Mouse (Mus musculus): ENCODE results near the gene Cldn15. TPM values are rescaled to one million over a fixed set of nuclear protein-coding genes. Genes with fewer than 3 reads are reported as not detected.
A peak's percentile ranks its signal among the peaks of the same experiment; 100 is the strongest.

The Cldn15 gene
- total RNA-seq, 2 experiments from 2014 or later, result not detected

DNA sequence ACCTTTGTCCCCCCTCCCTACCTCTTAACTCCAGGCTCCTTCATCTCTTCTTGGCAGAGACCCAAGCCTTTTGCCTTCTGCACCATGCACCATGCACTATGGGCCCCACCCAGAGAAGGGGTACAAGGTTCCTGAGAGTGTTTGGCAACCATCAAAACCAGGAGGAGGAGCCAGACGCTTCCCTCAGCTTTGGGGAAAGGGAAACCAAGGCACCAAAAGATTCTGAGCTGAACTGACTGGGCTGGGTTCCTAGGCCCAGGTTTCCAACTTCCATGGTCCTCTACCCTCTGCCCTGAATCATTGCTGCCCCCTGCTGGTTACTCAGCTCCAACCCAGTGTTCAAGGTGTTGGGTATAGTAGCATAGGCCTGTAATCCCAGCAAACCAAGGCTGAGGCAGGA is 4.3 kb downstream of the Cldn15 start:
- intact Hi-C loops (cut with DNase I), result loop anchor here (1.0 kb wide), 1 partner anchor 41 kb away; no protein-coding TSS in a partner anchor
- peak; percentile 33 to 44 for DNase-seq (ENCODE audit: low spot score in 2 of 2)

DNA sequence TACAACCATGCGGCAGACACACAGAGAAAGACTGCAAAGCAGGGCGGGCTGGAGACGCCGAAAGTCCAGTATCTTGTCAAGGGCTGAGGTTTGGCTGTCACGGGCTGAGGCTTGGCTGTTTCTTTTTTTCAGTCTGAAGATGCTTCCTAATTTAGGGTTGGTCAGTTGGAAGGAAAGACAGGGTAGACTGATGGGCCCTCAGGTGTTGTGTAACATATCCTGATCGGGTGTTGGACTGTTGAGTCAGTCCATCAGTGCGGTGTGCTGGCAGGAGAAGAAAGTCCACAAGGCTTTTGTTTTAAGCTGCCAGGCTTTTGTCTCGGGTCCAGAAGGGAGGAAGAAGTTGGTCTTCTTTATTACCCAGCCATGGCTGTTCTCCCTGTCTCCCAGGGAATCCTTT is 7.3 kb downstream of the Cldn15 start:
- intact Hi-C loops (cut with DNase I), result no loop called here
- no peak for DNase-seq (ENCODE audit: low spot score in 2 of 2)

DNA sequence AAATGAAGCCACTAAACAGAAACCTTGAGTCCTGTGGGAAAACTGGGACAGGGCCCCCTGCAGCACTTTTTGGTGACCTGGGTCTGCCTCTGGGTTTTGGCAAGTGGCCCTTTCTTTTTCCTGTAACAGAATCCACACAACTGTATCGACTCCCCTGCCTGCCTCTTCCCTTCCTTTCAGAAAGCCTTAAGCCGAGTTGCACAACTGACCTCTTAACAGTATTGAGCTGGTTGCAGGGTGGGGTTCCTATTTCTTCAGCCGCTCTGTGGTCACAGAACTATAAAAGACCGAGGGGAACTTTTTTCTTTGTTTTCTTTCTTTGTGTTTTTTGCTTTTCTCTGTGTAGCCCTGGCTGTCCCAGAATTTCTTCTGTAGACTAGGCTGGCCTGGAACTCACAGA is 11.4 kb downstream of the Cldn15 start:
- intact Hi-C loops (cut with DNase I), result no loop called here
- DNase-seq (ENCODE audit: low spot score in 2 of 2), result no peak

DNA sequence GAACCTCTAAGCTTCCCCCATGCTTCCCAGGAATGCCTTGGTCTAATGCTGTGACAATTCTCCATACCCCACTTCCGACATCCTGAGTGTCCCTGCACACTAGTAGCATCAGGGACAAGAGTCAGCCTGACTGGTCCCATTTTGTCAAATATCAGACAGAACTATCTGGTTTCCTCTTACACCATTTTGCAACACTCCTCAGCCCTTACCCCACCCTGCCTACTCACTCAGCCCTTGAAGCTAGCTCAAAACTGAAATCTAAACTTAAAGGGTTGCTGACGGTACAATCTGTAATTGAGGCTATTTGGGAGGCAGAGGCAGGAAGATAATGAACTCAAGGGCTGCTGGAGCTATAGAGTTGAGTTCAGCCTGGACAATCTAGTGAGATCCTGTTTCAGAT is 13.3 kb downstream of the Cldn15 start:
- intact Hi-C loops (cut with DNase I), result no loop called here

DNA sequence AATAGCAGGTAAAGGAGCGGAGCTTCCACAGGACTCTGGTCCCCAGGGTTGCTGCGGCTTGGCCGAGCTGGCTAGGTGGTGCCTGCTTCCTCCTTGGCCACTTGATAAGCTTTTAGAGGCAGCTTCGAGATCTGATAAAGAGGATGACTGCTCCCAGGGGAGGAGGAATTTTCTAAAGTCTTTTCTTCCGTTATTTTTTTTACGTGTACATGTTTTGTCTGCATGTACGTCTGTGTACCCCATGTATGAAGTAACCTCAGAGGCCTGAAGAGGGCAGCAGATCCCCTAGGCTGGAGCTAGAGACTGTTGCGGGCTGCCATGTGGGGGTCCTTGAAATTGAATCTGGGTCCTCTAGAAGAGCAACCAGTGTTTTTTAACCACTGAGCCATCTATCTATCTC is 14.6 kb downstream of the Cldn15 start:
- no peak for DNase-seq (ENCODE audit: low spot score in 2 of 2)
- intact Hi-C loops (cut with DNase I), result no loop called here

More for the DNA sequence above, 13.3 kb downstream of the Cldn15 start:
- no peak for DNase-seq (ENCODE audit: low spot score in 2 of 2)

DNA sequence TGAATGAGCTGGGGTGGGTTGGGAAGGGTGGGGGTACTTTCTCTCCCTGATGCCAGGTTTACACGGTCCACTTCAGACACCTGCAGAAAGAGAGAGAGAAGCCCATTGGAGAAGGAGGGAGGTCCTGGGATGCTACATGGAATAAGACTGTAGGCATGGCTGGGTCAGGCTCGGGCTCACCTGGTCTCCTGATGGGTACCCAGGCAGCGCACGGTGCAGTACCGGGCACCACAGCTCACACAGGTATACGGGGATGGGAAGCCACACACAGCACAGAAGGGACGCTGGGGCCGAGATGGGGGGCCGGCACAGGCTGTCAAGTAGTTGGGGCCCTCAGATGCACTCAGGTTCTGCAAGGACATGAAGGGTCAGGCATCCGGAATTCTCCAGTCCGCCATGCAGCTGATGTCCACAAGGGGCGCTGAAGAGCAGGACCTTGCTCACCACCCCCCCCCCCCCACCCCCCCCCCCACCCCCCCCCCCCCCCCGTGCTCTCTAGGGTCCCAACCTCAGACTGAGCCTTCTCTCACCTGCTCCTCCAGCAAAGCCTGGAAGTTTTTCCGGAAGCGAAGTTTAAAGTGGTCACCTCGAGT is 16.0 kb downstream of the Cldn15 start:
- DNase-seq (ENCODE audit: low spot score in 2 of 2), result no peak
- intact Hi-C loops (cut with DNase I), result no loop called here

DNA sequence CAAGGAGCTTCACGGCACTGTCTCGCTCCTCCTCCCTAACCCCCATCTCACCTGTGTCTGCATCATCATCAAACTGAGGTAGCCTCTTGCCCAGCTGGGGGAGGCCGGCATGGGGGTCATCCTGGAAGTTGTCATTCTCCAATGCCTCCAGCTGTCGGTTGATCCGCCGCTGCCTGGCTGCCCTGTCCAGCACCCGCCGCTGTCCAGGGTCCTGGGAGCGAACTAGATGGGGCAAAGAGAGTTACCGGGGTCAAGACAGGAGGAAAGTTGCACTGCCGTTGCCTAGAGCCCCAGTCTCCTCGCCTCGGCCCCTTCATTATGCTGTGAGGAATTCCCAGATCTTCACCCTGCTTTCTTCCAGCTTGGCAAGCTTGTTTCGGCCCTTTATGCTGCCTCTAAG is 18.4 kb downstream of the Cldn15 start:
- no peak for DNase-seq (ENCODE audit: low spot score in 2 of 2)
- intact Hi-C loops (cut with DNase I), result no loop called here

DNA sequence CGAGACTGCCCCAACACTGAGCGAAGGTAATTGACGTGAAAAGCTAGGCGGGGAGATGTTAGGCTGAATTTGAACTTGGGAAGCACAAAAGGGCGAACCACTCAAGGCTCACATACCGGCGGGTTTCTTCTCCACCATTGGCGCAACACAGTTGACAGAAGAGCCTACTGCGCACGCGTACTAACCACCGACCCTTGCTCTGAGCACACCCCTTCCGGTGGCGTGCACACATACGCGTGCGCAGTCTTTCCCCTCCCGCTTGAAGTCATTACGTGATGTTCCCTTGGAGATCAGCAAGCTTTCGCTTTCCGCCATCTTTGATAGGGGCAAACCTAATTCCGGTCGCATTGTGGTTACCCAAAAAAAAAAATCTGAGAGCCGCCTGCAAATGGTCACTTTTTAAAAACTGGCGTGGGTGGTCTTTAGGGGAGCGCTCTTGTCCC is 20.3 kb downstream of the Cldn15 start, which contains the start of gene Plod3:
Plod3 (plus strand) TSS at position 325 of the 443 bp plus-strand sequence.
- intact Hi-C loops (cut with DNase I), result loop anchor here (1.0 to 2.0 kb wide), 2 partner anchors 33 to 44 kb away; partner anchors contain the start of gene Fis1
- DNase-seq (ENCODE audit: low spot score in 2 of 2), result peak; percentile 97 to 99

DNA sequence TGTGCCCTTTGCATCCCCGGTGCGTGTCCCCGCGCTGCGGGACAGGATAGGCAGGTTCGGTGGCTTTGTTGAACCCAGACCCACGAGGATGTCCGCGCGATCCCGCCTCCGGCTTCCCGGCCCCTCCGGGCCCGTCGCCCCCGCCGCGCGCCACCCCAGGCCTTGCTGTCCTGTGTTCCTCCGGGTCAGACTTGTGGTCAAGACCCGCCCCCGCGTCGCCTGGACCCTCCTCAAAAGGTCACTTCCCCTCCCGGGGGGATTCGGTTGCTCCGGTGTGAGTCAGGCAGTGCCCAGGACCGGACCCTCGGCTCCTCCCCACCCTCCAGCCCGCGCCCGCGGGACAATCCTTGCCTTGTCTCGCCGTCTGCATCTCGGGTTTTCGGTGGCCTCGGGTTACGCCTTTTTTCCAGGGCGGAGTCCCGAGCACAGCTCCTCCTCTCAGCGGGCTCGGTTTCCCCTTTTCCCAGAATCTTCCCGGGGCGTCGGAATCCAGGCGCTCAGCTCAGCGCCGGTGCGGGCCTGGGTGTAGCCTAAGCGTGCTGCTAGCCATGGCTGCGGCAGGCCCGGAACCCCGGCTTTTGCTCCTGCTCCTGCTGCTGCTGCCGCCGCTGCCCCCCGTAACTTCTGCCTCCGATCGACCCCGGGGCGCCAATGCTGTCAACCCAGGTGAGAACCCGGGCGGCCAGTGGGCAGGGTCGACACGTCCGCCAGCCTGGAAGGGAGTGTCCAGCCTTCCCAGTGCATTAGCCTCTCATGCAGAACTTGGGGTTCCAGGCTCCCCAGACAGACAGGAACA is 20.9 kb downstream of the Cldn15 start:
- DNase-seq (ENCODE audit: low spot score in 2 of 2), result peak; percentile 80 to 83
- intact Hi-C loops (cut with DNase I), result loop anchor here (1.0 to 2.0 kb wide), 2 partner anchors 34 to 43 kb away; partner anchors contain the start of gene Fis1

DNA sequence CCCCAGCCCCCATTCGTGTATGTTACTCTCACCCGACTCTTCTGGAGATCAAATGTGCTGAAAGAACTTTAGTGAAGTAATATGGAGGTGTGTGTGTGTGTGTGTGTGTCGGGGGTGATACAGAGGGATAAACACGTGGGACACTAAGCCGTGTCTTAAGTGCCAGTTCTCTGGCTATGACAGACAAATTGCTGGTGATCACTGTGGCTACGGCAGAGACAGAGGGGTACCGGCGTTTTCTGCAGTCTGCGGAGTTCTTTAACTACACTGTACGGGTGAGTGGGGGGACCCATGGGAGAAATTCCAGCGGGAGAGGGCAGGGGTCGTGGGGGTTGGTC is 21.5 kb downstream of the Cldn15 start, which contains the start of gene Znhit1:
Znhit1 (minus strand) TSS at position 88 of the 338 bp plus-strand sequence.
- no peak for DNase-seq (ENCODE audit: low spot score in 2 of 2)
- intact Hi-C loops (cut with DNase I), result loop anchor here (1.0 to 2.0 kb wide), 2 partner anchors 35 to 43 kb away; partner anchors contain the start of gene Fis1

DNA sequence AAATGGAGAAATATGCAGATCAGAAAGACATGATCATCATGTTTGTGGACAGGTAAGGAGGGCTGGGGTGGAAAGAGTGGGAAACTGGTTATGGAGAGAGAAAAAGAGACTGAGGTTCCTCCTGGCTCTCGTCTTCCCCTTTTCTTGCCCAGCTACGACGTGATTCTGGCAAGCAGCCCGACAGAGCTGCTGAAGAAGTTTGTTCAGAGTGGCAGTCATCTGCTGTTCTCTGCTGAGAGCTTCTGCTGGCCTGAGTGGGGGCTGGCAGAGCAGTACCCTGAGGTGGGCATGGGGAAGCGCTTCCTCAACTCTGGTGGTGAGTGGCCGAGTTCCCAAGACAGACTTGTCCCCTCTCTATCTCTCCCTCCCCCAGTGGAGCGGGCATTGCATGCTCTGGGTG is 22.0 kb downstream of the Cldn15 start:
- intact Hi-C loops (cut with DNase I), result no loop called here

DNA sequence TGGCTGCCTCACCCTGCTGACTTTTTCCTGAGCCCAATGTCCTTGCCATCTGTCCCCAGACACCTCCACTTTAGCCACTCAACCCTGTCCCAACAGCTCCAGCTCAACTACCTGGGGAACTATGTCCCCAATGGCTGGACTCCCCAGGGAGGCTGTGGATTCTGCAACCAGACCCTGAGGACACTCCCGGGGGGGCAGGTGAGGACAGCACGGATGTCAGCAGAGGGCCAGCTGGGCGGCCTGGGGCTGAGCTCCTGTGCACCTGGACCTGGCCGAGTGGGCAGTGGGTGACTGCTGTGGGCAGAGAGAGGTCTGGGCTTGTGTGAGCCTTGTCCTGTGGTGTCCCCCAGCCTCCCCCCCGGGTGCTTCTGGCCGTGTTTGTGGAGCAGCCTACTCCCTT is 23.4 kb downstream of the Cldn15 start:
- intact Hi-C loops (cut with DNase I), result loop anchor here (2.0 kb wide), 1 partner anchor 31 kb away; no protein-coding TSS in a partner anchor
- DNase-seq (ENCODE audit: low spot score in 2 of 2), result no peak

More for the DNA sequence above, 22.0 kb downstream of the Cldn15 start:
- peak; percentile 40 to 48 for DNase-seq (ENCODE audit: low spot score in 2 of 2)

DNA sequence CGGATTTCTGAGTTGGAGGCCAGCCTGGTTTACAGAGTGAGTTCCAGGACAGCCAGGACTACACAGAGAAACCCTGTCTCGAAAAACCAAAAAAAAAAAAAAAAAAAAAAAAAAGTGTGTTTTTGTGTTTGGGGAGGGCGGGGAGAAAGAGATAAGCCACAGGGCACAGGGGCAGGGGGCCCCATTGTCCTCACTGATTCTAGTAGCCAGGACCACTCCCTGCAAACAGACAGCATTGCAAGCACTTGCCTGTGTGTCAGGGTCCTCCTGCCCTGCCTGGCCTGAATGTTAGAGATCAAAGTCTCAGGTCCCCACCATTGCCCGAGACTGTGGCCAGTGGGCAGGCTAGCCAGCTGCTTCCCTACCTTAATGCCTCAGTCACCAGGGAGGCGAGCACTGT is 33.0 kb downstream of the Cldn15 start:
- intact Hi-C loops (cut with DNase I), result no loop called here
- DNase-seq (ENCODE audit: low spot score in 2 of 2), result no peak

DNA sequence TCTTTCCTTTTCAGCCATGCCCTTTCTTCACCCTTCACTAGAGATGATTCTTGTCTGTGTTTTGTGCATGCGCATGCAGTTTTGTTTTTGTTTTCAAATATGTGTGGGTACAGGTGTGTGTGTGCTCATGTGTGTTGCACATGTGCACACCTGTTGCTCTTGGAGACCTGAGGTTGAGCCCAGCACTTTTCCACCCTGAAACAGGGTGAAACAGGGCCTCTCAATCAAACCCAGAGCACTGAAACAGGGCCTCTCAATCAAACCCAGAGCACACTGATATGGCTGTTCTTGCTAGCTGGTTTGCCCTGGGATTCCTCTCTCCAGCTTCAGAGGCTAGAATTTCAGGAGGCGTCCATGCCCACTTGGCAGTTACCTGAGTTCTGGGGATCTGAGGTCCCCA is 34.2 kb downstream of the Cldn15 start:
- no peak for DNase-seq (ENCODE audit: low spot score in 2 of 2)
- intact Hi-C loops (cut with DNase I), result no loop called here

DNA sequence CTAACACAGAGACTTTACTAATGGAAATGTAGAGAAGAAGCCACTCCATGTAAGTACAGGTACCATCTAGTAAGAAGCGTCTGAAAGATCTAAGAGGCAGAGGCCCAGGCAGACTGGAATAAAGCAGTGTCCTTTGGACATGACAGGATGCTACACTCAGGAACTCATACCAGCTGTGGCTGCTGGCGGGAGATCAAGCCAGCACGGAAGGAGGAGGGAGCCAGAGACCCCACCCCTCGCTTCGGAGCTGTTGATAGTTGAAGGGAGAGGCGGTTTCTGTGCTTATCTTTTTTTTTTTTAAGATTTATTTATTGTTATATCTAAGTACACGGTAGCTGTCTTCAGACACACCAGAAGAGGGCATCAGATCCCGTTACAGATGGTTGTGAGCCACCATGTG is 40.9 kb downstream of the Cldn15 start:
- DNase-seq (ENCODE audit: low spot score in 2 of 2), result no peak
- intact Hi-C loops (cut with DNase I), result no loop called here

DNA sequence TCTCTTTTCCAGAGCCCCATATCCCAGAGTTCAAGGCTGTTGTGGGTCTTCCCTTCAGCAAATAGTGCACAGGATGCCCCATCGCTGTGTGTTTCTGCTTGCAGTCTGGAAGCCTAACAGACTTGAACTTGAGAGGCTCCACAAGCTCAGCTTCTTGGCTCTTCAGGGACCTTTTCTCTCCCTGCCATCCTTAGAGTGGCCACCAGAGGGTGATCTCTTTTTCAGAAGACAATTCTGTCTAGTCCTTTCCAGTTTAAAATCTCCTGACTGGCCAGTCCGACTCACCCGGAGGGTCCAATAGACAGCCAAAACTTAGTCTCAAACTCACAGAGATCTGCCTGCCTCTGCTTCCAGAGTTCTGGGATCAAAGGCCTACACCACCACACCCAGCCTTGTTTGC is 43.6 kb downstream of the Cldn15 start:
- DNase-seq (ENCODE audit: low spot score in 2 of 2), result peak; percentile 47 to 67
- intact Hi-C loops (cut with DNase I), result no loop called here

DNA sequence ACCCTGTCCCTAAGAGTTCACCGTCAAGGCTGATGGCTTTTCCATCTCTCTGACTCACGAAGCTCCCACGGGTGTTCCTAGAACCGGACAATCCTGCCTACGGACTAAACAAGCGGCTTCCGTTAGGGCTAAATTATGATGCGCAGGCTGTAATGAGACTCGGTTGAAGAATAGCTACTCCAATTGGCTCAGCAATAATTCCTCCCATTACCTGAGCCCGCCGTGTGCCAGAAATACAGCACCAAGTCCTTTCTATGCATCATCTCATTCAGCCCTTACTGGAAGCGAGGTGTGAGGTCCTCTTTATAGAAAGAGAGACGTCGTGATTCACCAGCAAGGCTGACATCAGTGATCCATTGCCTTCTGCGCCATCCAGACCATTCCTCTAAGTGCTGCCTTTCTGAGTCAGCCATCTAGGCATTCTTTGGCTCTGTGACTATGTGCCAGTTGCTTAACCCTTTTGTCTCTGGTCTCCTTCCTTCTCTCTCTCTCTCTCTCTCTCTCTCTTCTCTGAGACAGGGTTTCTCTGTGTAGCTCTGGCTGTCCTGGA is 46.1 kb downstream of the Cldn15 start:
- DNase-seq (ENCODE audit: low spot score in 2 of 2), result no peak
- intact Hi-C loops (cut with DNase I), result no loop called here

DNA sequence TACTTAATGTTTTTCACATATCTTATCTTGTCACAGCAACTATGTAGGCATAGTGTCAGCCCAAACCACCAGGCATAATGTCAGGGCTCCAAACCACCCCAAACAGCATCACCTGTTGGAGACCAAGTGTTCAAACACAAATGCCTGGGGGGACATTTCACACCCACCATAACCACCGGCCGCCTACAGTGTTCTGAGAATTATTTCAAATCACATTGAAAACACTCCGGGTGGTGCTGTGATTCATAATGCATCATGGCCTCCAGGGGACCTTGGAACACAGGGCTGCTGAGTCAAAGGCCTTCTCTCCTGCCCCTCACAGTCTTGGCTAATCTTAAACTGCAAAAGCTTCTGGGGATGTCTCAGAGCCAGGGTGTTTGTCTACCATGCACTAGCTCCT is 49.5 kb downstream of the Cldn15 start:
- intact Hi-C loops (cut with DNase I), result no loop called here
- DNase-seq (ENCODE audit: low spot score in 2 of 2), result no peak

DNA sequence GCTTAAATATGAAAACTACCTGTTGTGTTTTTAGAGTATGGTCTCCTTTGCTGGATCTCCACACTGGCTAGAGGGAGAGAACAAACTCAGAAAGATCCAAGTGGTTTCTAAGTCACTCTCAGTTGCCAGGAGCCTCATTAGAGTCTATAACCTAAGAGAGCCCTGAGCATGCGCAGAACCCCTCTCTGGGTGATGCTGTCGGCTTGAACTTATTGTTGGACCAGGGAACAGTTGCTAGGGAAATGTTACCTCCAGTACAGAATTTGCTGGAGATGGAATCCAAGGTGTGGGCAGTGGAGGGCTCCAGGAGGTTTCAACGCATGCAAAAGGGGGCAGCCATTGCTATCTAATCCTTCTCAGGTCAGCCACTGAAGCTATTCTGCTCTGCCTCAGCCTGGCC is 57.9 kb downstream of the Cldn15 start:
- intact Hi-C loops (cut with DNase I), result loop anchor here (2.0 kb wide), 1 partner anchor 82 kb away; no protein-coding TSS in a partner anchor
- DNase-seq (ENCODE audit: low spot score in 2 of 2), result no peak

DNA sequence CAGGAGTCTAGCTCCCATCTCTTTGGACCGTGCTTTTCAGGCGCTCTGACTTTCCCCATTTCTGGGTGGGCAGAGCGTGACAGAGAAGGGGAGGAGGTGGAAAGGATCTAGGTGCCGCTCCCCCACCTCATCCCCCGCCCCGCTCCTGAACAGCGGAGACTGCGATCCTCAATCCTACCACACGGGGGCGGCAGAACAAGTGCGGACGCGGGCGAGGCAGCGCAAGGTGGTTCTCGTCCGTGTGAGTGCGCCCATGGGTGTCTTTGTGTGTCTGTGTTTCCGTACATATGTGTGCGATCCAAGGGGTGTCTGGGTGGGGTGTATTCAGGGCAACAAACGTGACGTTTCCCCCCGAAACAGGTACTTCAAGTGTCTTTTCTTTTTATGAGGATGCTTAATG is 58.7 kb downstream of the Cldn15 start:
- peak; percentile 79 to 85 for DNase-seq (ENCODE audit: low spot score in 2 of 2)
- intact Hi-C loops (cut with DNase I), result loop anchor here (2.0 kb wide), 1 partner anchor 82 kb away; no protein-coding TSS in a partner anchor

All from left cerebral cortex, postnatal 25 days (tissue).